Mouse (Mus musculus) neural tube, embryonic 12.5 days (tissue): ENCODE data around the gene Spen. TPM values are rescaled to one million over a fixed set of nuclear protein-coding genes. Genes with fewer than 3 reads are reported as not detected.

Experiments
- ATAC-seq: fragments of 200-750 bp; cut with Nextera tagmentation; 2 replicates; pipeline ENCODE4 v1.8.0; 2017; ENCODE audit warnings: low read depth, mild to moderate bottlenecking, moderate TSS enrichment, moderate library complexity; ENCODE audit not compliant: low FRiP score
- H3K27ac ChIP-seq: fragments of 300-500 bp; sonication (generic); 2 replicates; pipeline ENCODE4 v1.5.1; 2016
- H3K27me3 ChIP-seq: fragments of 300-500 bp; sonication (generic); replicated peaks from 2 replicates; pipeline ENCODE4 v1.6.1; 2016; ENCODE audit warnings: mild to moderate bottlenecking
- H3K36me3 ChIP-seq: fragments of 300-500 bp; sonication (generic); 2 replicates; pipeline ENCODE4 v1.6.1; 2016; ENCODE audit warnings: mild to moderate bottlenecking
- H3K4me1 ChIP-seq: fragments of 300-500 bp; sonication (generic); 2 replicates; pipeline ENCODE4 v1.6.1; 2016
- H3K4me2 ChIP-seq: fragments of 300-500 bp; sonication (generic); replicated peaks from 2 replicates; pipeline ENCODE4 v1.6.1; 2016; ENCODE audit warnings: mild to moderate bottlenecking
- H3K4me3 ChIP-seq: fragments of 300-500 bp; sonication (generic); 2 replicates; pipeline ENCODE4 v1.5.1; 2016
- H3K9ac ChIP-seq: fragments of 300-500 bp; sonication (generic); 2 replicates; pipeline ENCODE4 v1.6.1; 2016; ENCODE audit warnings: mild to moderate bottlenecking
- H3K9me3 ChIP-seq: fragments of 300-500 bp; sonication (generic); 2 replicates; pipeline ENCODE4 v1.6.1; 2016; ENCODE audit warnings: mild to moderate bottlenecking
- WGBS: fragments of 180-500 bp; shearing (Covaris S2); methylation state at CpG from one replicate; pipeline ENCODE4 v1.1.7; 2016; 5-methylcytosine and 5-hydroxymethylcytosine counted together
- polyA plus RNA-seq: library from polyadenylated mRNA; unstranded; fragments of >200 nt; fragmentation: Nextera tagmentation; extraction: Ambion mirVana; gene quantifications from 2 replicates; pipeline ENCODE4 v1.2.1, GENCODE M21; 2016

Gene Spen
- polyA plus RNA-seq, 1 experiment from 2014 or later = 21.3 TPM

DNA sequence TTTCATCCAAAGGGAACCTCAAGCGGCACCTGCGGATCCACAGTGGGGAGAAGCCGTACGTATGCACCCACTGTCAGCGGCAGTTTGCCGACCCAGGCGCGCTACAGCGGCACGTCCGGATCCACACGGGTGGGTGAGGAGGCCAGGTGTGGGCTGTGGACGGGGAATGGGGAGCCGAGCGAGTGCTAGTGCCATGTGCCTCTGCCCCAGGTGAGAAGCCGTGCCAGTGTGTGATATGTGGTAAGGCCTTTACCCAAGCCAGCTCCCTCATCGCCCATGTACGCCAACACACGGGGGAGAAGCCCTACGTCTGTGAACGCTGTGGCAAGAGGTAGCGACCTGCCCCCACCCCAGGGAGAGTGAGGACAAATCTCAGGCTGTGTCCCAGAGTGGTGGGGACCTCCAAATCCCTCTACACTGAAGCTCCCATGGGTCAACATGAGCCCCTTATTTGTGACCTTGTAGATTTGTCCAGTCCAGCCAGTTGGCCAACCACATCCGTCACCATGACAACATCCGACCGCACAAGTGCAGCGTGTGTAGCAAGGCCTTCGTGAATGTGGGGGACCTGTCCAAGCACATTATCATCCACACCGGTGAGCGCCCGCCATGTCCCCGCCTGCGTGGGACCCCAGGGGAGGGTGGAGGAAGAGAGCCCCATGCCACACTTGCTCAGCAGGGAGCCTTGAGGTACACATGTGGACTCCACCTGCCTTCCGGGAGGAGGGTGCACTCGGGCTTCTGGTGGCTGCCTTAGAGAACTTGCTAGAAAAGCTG lies 72.7 kb downstream of the Spen start:
- peaks cover 8% of the 10 kb centered on the region for H3K4me1 ChIP-seq
- ATAC-seq = no peak
- no peaks in the 10 kb centered on the region for H3K27me3 ChIP-seq
- no peak overlapping the region for H3K27ac ChIP-seq
- no peak overlapping the region for H3K4me3 ChIP-seq
- H3K4me2 ChIP-seq = no peak overlapping the region
- H3K9ac ChIP-seq = no peak overlapping the region
- H3K36me3 ChIP-seq = peaks cover 91% of the 10 kb centered on the region
- WGBS = 94% methylated on average over 34 of the region's 34 CpGs
- no peaks in the 10 kb centered on the region for H3K9me3 ChIP-seq

DNA sequence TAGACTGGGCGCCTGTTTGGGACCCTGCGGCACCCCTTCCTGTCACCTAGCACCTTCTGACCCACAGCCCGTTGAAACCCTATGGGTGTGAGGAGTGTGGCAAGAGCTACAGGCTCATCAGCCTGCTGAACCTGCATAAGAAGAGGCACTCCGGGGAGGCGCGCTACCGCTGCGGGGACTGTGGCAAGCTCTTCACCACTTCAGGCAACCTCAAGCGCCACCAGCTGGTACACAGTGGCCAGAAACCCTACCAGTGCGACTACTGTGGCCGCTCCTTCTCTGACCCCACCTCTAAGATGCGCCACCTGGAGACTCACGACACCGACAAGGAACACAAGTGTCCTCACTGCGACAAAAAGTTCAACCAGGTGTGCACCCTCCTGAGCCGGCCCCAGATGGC lies 73.7 kb downstream of the Spen start:
- no peaks in the 10 kb centered on the region for H3K27me3 ChIP-seq
- H3K36me3 ChIP-seq = peaks cover 84% of the 10 kb centered on the region
- no peak overlapping the region for H3K4me3 ChIP-seq
- no peaks in the 10 kb centered on the region for H3K9me3 ChIP-seq
- no peak overlapping the region for H3K9ac ChIP-seq
- peaks cover 13% of the 10 kb centered on the region for H3K4me1 ChIP-seq
- H3K4me2 ChIP-seq = no peak overlapping the region
- no peak overlapping the region for H3K27ac ChIP-seq
- no peak for ATAC-seq
- WGBS = 77% methylated on average over 16 of the region's 16 CpGs

DNA sequence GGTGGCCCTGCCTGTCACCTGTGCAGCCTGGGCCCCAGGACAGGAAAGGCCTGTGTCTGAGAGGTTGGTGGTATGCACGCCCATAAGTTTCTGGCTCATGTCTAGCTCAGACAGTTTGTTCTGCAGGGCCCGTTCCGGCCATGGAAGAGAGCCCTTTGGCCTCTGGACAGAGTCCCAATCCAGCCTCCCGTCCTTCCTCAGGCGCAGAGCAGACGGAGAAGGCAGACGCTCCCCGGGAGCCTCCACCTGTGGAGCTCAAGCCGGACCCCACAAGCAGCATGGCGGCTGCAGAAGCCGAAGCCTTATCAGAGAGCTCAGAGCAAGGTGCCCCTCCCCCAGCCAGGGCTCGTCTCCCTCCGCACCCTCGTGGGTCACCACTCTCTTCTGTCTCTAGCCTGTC lies 74.9 kb downstream of the Spen start:
- Histone ChIP-seq H3K36me3 (peaks cover 73% of the 10 kb centered on the region), H3K27ac (no peak overlapping the region), H3K4me3 (no peak overlapping the region), H3K9me3 (no peaks in the 10 kb centered on the region), H3K9ac (no peak overlapping the region), H3K4me1 (peaks cover 18% of the 10 kb centered on the region), H3K4me2 (no peak overlapping the region), H3K27me3 (no peaks in the 10 kb centered on the region)
- 87% methylated on average over 14 of the region's 14 CpGs for WGBS
- no peak for ATAC-seq

DNA sequence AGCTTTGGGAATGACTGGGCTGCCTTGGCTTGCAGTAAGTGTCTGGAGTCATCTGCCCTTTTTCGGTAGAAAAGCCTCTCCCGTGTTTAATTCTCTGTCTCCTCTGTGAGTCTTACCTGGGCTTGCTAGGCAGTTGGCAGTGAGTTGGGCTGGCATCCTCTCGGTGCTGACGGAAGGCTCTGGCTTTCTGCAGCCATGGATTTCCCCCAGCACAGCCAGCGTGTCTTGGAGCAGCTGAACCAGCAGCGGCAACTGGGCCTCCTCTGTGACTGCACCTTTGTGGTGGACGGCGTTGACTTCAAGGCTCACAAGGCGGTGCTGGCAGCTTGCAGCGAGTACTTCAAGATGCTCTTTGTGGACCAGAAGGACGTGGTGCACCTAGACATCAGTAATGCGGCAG lies 76.8 kb downstream of the Spen start:
- peaks cover 57% of the 10 kb centered on the region for H3K36me3 ChIP-seq
- H3K9me3 ChIP-seq = no peaks in the 10 kb centered on the region
- peaks cover 27% of the 10 kb centered on the region for H3K4me1 ChIP-seq
- 88% methylated on average over 12 of the region's 12 CpGs for WGBS
- H3K27me3 ChIP-seq = no peaks in the 10 kb centered on the region
- H3K4me2 ChIP-seq = no peak overlapping the region
- no peak overlapping the region for H3K9ac ChIP-seq
- ATAC-seq = no peak
- no peak overlapping the region for H3K4me3 ChIP-seq
- no peak overlapping the region for H3K27ac ChIP-seq

DNA sequence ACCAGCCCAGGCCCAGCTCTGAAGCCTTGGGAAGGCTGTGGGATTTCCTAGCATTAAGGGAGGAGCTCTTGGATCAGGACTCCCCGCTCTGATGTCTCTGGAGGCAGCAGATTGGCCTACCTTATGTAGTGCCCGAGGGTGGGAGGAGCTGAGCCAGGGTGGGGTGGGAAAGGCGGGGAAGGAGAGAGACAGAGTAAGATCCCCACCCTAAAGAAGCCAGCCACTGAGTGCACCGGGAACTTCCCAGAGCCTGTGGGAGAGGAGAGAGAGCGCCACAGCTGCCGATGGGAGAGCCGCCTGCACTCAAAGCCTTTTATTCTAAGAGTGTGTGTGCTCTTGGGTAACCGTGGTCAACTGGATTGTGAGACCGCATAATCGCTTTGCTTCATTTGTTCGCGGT lies 77.3 kb downstream of the Spen start:
- H3K9ac ChIP-seq = no peak overlapping the region
- peak; percentile 34; the same call in 1 of the 2 replicates for ATAC-seq
- peaks cover 54% of the 10 kb centered on the region for H3K36me3 ChIP-seq
- peaks cover 27% of the 10 kb centered on the region for H3K4me1 ChIP-seq
- no peak overlapping the region for H3K27ac ChIP-seq
- H3K4me3 ChIP-seq = no peak overlapping the region
- 47% methylated on average over 12 of the region's 12 CpGs for WGBS
- H3K9me3 ChIP-seq = no peaks in the 10 kb centered on the region
- no peak overlapping the region for H3K4me2 ChIP-seq
- no peaks in the 10 kb centered on the region for H3K27me3 ChIP-seq

DNA sequence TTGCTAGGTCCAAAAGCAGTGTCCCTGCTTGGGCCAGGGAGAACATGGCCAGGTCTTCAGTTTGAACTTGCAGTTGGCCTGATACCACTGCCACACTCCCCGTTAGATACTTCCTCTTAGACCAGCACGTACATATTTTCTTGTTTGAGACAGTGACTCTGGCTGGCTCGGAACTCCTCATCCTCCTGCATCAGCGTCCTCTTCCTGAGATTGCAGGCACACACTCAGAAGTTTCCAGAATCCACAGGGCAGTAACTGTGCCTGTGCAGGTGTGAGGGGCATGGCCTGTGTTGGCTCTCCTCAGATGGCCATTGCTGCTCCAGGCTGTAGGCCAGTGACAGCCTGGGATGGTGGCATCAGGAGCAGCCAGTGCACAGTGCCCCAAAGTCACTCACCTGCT lies 77.9 kb downstream of the Spen start:
- H3K9ac ChIP-seq = no peak overlapping the region

DNA sequence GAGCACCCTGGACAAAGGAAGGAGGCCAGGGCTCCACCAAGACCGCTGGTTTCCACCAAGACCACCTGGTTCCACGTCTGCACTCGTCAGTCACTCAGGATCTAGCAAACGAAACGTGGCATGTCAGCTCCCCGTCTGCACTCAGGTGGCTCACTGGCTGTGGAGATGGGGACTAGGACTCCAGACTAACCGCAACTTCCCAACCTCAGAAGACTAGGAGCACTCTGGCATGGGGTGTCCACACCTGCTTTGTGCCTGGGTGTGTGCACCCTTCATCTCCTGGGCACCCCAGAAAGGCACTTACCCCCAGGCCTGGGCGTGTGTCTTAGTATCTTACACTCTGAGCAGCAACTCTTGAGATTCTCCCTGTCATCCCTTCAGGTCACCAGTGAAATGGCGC lies 78.6 kb downstream of the Spen start:
- Histone ChIP-seq H3K4me3 (no peak overlapping the region), H3K36me3 (peaks cover 45% of the 10 kb centered on the region), H3K9ac (no peak overlapping the region), H3K9me3 (no peaks in the 10 kb centered on the region), H3K4me2 (no peak overlapping the region), H3K27me3 (no peaks in the 10 kb centered on the region), H3K4me1 (peaks cover 27% of the 10 kb centered on the region), H3K27ac (no peak overlapping the region)
- 92% methylated on average over 9 of the region's 9 CpGs for WGBS
- no peak for ATAC-seq

More for the DNA sequence above, 77.9 kb downstream of the Spen start:
- H3K4me1 ChIP-seq = peaks cover 27% of the 10 kb centered on the region
- H3K27me3 ChIP-seq = no peaks in the 10 kb centered on the region
- H3K4me3 ChIP-seq = no peak overlapping the region
- H3K9me3 ChIP-seq = no peaks in the 10 kb centered on the region
- H3K4me2 ChIP-seq = no peak overlapping the region
- H3K36me3 ChIP-seq = peaks cover 48% of the 10 kb centered on the region
- ATAC-seq = no peak
- H3K27ac ChIP-seq = no peak overlapping the region
- 93% methylated on average over 4 of the region's 4 CpGs for WGBS

DNA sequence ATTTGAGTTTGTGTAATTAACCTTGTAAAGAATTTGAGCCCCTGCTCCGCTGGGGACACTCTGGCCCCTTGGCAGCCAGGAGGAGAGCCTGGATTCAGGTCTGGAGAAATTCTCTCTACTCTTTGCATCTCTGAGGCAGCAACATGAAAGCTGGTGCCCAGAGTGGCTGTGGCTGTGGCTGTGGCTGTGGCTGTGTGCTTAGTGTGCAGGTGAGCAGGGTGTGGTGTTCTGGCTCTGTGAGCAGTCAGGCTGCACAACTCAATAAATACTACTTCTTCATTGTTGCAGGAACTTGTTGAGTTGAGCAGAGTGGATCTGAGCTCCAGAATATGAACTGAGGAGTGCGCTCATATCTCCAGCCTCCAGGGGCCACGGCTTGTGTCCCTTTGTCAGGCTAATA lies 79.5 kb downstream of the Spen start:
- Histone ChIP-seq H3K4me1 (peaks cover 27% of the 10 kb centered on the region), H3K36me3 (peaks cover 38% of the 10 kb centered on the region), H3K4me3 (no peak overlapping the region), H3K4me2 (no peak overlapping the region), H3K27me3 (no peaks in the 10 kb centered on the region), H3K9ac (no peak overlapping the region), H3K27ac (no peak overlapping the region), H3K9me3 (no peaks in the 10 kb centered on the region)
- ATAC-seq = no peak
- WGBS = 59% methylated on average over 3 of the region's 3 CpGs

DNA sequence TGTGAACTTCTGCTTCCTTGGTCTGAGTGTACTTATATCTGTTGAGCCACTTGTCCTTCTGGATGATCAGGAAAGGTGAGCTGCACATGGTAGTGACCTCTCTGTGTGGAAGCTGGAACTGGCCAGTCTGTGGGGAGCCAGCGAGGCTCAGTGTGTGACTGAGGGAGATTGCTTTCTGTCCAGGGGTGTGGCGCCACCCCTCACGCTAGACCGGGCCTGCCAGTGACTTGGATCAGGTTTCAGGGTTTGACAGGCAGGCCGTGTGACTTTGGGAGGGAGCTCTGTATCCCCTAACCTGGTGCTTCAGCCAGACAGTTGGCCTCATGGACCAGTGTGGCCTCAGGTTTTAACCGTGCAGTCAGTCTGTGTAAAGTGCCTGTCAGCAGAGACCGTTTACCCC lies 80.2 kb downstream of the Spen start:
- ATAC-seq = no peak
- Histone ChIP-seq H3K36me3 (peaks cover 35% of the 10 kb centered on the region), H3K27me3 (no peaks in the 10 kb centered on the region), H3K27ac (no peak overlapping the region), H3K4me1 (peaks cover 27% of the 10 kb centered on the region), H3K9me3 (no peaks in the 10 kb centered on the region), H3K4me2 (no peak overlapping the region), H3K9ac (no peak overlapping the region), H3K4me3 (no peak overlapping the region)
- 10% methylated on average over 7 of the region's 7 CpGs for WGBS

DNA sequence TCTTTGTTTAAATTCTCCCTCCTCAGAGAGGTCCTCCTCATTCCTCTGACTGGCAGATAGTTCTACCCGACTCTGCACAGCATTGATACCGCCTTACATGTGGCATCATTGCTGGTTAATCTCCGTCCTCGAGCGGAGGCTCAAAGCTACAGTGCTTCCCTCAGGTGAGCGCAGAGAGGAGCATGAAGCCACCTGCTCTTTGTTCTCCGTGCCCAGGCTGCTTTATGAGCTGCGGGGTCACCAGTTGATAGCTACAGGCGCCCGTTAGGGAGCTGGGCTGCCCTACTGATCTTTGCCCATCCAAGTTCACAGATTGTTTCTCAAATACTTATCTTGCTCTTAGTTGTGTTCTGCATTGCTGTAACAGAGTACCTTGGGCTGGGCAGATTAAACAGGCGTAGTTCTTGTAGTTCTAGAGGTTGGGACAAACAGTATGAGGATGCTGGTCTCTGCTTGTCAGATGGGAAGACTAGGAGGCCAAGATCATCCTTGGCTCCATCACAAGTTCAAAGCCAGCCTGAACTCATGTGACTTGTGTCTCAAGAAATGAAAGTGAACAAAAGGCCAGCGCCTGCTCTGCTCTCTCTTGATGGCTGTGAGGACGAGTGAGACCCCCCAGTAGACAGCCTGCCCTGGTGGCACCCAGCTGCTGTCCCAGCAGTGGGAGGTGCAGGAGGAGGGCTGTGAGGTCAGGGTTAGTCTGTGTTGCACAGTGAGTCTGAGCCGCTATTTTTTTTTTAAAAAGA lies 82.0 kb downstream of the Spen start:
- H3K27me3 ChIP-seq = no peaks in the 10 kb centered on the region
- no peaks in the 10 kb centered on the region for H3K9me3 ChIP-seq
- H3K27ac ChIP-seq = no peak overlapping the region
- no peak overlapping the region for H3K9ac ChIP-seq
- peaks cover 26% of the 10 kb centered on the region for H3K4me1 ChIP-seq
- peaks cover 34% of the 10 kb centered on the region for H3K36me3 ChIP-seq
- 94% methylated on average over 14 of the region's 14 CpGs for WGBS
- H3K4me2 ChIP-seq = no peak overlapping the region
- ATAC-seq = no peak
- H3K4me3 ChIP-seq = no peak overlapping the region

DNA sequence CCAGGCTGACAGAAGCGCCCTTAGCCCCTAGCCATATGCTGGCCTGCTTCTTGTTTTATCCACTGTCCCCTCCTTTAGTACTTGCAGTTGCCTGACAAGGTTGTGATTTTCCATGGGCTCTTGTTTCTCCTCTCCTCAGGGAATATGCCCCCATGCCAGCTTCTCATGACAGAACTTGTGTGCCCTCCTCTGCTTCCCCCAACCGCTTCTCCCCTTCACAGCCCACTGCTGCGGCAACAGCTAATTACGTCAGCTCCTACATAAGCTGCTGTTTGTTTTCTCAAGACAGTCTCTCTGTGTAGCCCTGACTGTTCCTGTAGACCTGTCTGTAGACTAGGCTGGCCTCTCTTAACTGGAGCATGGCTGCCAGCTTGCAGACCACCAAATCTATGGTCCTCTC lies 82.9 kb downstream of the Spen start:
- H3K4me1 ChIP-seq = peaks cover 17% of the 10 kb centered on the region
- no peak overlapping the region for H3K9ac ChIP-seq
- ATAC-seq = no peak
- H3K36me3 ChIP-seq = peaks cover 39% of the 10 kb centered on the region
- no peak overlapping the region for H3K4me3 ChIP-seq
- 83% methylated on average over 4 of the region's 4 CpGs for WGBS
- no peaks in the 10 kb centered on the region for H3K9me3 ChIP-seq
- no peaks in the 10 kb centered on the region for H3K27me3 ChIP-seq
- no peak overlapping the region for H3K4me2 ChIP-seq
- no peak overlapping the region for H3K27ac ChIP-seq

DNA sequence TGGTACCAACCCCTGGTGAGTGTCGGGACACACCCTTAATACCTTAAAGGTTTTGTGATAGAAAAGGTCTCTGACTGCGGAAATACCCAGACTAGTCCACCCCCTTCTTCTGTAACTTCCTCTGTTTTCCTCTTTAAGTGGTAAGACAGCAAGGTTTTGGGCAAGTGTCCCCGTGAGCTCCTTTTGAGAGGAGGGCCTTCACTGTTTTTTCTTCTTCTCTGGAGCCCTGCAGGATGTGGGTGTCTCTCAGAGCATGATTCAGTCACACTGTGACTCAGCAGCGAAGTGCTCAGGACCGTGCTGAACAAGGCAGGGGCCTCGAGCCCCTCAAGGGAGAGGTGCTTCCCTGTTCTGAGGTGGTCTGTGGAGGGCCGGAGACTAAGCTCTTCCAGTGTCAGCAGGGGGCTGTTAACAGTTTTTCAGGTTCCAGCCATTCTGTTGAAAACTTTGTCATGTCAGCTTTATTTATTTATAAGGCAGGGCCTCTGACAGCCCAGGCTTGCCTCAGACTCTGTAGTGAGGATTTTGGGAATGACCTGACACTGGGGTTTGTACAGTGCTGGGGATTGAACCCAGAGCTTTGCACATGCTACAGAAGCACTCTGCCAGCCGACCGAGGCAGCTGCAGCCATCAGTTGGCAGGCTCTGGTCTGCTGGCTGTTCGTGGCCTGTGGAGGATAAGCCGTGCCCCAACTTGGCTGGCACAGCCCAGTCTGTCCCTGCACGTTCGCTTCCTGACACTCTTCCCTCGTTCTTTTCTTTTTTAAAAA lies 83.6 kb downstream of the Spen start:
- no peaks in the 10 kb centered on the region for H3K27me3 ChIP-seq
- peaks cover 14% of the 10 kb centered on the region for H3K4me1 ChIP-seq
- no peak overlapping the region for H3K4me2 ChIP-seq
- H3K4me3 ChIP-seq = no peak overlapping the region
- no peak for ATAC-seq
- H3K27ac ChIP-seq = no peak overlapping the region
- H3K9ac ChIP-seq = no peak overlapping the region
- H3K36me3 ChIP-seq = peaks cover 41% of the 10 kb centered on the region
- no peaks in the 10 kb centered on the region for H3K9me3 ChIP-seq
- WGBS = 85% methylated on average over 14 of the region's 14 CpGs
